Mouse (Mus musculus) small intestine, adult 2 months (tissue): ENCODE measurements around the gene Dcpp1. TPM values are rescaled to one million over a fixed set of nuclear protein-coding genes. Genes with fewer than 3 reads are reported as not detected.
"Not testable (repeated sequence)": the region's sequence is repeated elsewhere in the genome, so short reads cannot be mapped to it uniquely, and the experiment has no call there.

Source experiments
- H3K27ac ChIP-seq: fragments of 200-500 bp; 2 replicates; pipeline ENCODE4 v1.5.1; 2012; ENCODE audit warnings: low read depth, low read length, control low read depth, inconsistent platforms; ENCODE audit not compliant: insufficient read depth
- H3K27me3 ChIP-seq: fragments of 200-500 bp; 2 replicates; pipeline ENCODE4 v1.6.1; 2012; ENCODE audit warnings: mild to moderate bottlenecking, moderate library complexity, low read length, inconsistent platforms; ENCODE audit not compliant: control insufficient read depth, insufficient read depth
- H3K36me3 ChIP-seq: fragments of 200-500 bp; 2 replicates; pipeline ENCODE4 v1.6.1; 2012; ENCODE audit warnings: mild to moderate bottlenecking, low read length, control low read depth, inconsistent platforms; ENCODE audit not compliant: control insufficient read depth, insufficient read depth
- H3K4me1 ChIP-seq: fragments of 200-500 bp; 2 replicates; pipeline ENCODE4 v1.6.1; 2012; ENCODE audit warnings: low read length, inconsistent platforms, mixed read lengths; ENCODE audit not compliant: control insufficient read depth, insufficient read depth, insufficient read length
- H3K4me3 ChIP-seq: fragments of 200-500 bp; 2 replicates; pipeline ENCODE4 v1.5.1; 2012; ENCODE audit warnings: low read depth, mild to moderate bottlenecking, control low read depth, inconsistent platforms, low read length, moderate library complexity
- CTCF ChIP-seq: fragments of 200-500 bp; IDR thresholded peaks from 2 replicates; pipeline ENCODE4 v1.5.1; 2012; ENCODE audit warnings: low read depth, mild to moderate bottlenecking, control low read depth, inconsistent platforms, low read length, moderate library complexity, mixed read lengths; ENCODE audit not compliant: insufficient replicate concordance, insufficient read length; ENCODE audit errors: extremely low read depth
- POLR2A ChIP-seq: fragments of 200-500 bp; IDR thresholded peaks from 2 replicates; pipeline ENCODE4 v1.6.1; 2012; ENCODE audit warnings: low read depth, mild to moderate bottlenecking, control low read depth, inconsistent platforms, low read length, moderate library complexity
- WGBS: fragments of 180-500 bp; shearing (Covaris S2); methylation state at CpG from one replicate; pipeline ENCODE4 v1.1.7; 2018; 5-methylcytosine and 5-hydroxymethylcytosine counted together
- polyA plus RNA-seq: library from polyadenylated mRNA; depleted of rRNA; stranded (reverse); fragments of >200 nt; gene quantifications from 2 replicates; pipeline ENCODE4 v1.2.3, GENCODE M21; 2012; rRNA removed

Gene Dcpp1
- polyA plus RNA-seq = not detected in 2 replicates

GRCm38 (mm10) chr17:23880576-23880975 is at the start of gene Dcpp1, which contains the start of gene Dcpp2:
Dcpp1 (plus strand) TSS chr17:23880876.
Dcpp2 (plus strand) TSS chr17:23880880.
- H3K36me3 ChIP-seq, H3K27ac ChIP-seq, H3K4me1 ChIP-seq, H3K4me3 ChIP-seq, H3K27me3 ChIP-seq: not testable (repeated sequence)
- WGBS = 65% methylated on average over 4 of the region's 4 CpGs

- H3K4me3 ChIP-seq = no peak overlapping the region
- no peaks in the 10 kb centered on the region for H3K27me3 ChIP-seq
- no peak for TF ChIP-seq POLR2A
- no peak for TF ChIP-seq CTCF
- WGBS = 95% methylated on average over 1 of the region's 1 CpGs
- no peak overlapping the region for H3K27ac ChIP-seq
- peaks cover 3% of the 10 kb centered on the region for H3K36me3 ChIP-seq
- peaks cover 4% of the 10 kb centered on the region; the same call in 1 of the 2 replicates for H3K4me1 ChIP-seq
Observed at GRCm38 (mm10) chr17:23831201-23831600, 49.5 kb upstream of the Dcpp1 start.

- Histone ChIP-seq H3K27ac (no peak within 1 kb of the TSS), H3K36me3 (no peaks in the 10 kb centered on the region), H3K27me3 (no peaks in the 10 kb centered on the region), H3K4me3 (no peak within 1 kb of the TSS), H3K4me1 (no peaks in the 10 kb centered on the region)
- TF ChIP-seq CTCF (no peak), POLR2A (no peak)
- WGBS = 86% methylated on average over 8 of the region's 8 CpGs
Observed at GRCm38 (mm10) chr17:23836006-23836575, 44.6 kb upstream of the Dcpp1 start, which contains the start of gene Prss33. Prss33 (minus strand) TSS chr17:23836056.

GRCm38 (mm10) chr17:23841145-23841544 is 39.5 kb upstream of the Dcpp1 start:
- no peaks in the 10 kb centered on the region for H3K27me3 ChIP-seq
- H3K27ac ChIP-seq = no peak overlapping the region

GRCm38 (mm10) chr17:23843141-23843811 is 37.4 kb upstream of the Dcpp1 start:
- TF ChIP-seq CTCF (peak; percentile 19; the same call in 1 of the 2 replicates), POLR2A (no peak)
- Histone ChIP-seq H3K4me3 (peak overlapping the region; percentile 60), H3K27me3 (no peaks in the 10 kb centered on the region), H3K36me3 (no peaks in the 10 kb centered on the region), H3K27ac (no peak overlapping the region), H3K4me1 (peaks cover 4% of the 10 kb centered on the region; the same call in 1 of the 2 replicates)
- 75% methylated on average over 23 of the region's 23 CpGs for WGBS

More at GRCm38 (mm10) chr17:23841145-23841544, 39.5 kb upstream of the Dcpp1 start:
- peak; percentile 61; the same call in 1 of the 2 replicates for TF ChIP-seq CTCF
- no peak for TF ChIP-seq POLR2A
- Histone ChIP-seq H3K36me3 (no peaks in the 10 kb centered on the region), H3K4me1 (peaks cover 4% of the 10 kb centered on the region; the same call in 1 of the 2 replicates), H3K4me3 (no peak overlapping the region)
- 32% methylated on average over 4 of the region's 4 CpGs for WGBS

- H3K27me3 ChIP-seq = no peaks in the 10 kb centered on the region
- peak within 1 kb of the TSS; percentile 60 for H3K4me3 ChIP-seq
- H3K4me1 ChIP-seq = peaks cover 4% of the 10 kb centered on the region; the same call in 1 of the 2 replicates
- no peaks in the 10 kb centered on the region for H3K36me3 ChIP-seq
- WGBS = 21% methylated on average over 19 of the region's 19 CpGs
- TF ChIP-seq CTCF = peak; percentile 75
- TF ChIP-seq POLR2A = no peak
- H3K27ac ChIP-seq = no peak within 1 kb of the TSS
Observed at GRCm38 (mm10) chr17:23843812-23844273, 36.8 kb upstream of the Dcpp1 start, which contains the start of the genes Prss32 and Prss41. Prss32 (plus strand) TSS chr17:23843855. Prss41 (minus strand) TSS chr17:23844172.

- TF ChIP-seq CTCF (no peak), POLR2A (no peak)
- Histone ChIP-seq H3K4me3 (no peak overlapping the region), H3K27ac (peak overlapping the region; percentile 89; the same call in 1 of the 2 replicates), H3K27me3 (no peaks in the 10 kb centered on the region), H3K4me1 (peaks cover 13% of the 10 kb centered on the region; the same call in 1 of the 2 replicates), H3K36me3 (no peaks in the 10 kb centered on the region)
- WGBS = 67% methylated on average over 2 of the region's 2 CpGs
Observed at GRCm38 (mm10) chr17:23850028-23850427, 30.6 kb upstream of the Dcpp1 start.
